Mouse (Mus musculus) limb, embryonic 12.5 days (tissue): ENCODE measurements around the gene Gm13691. TPM values are rescaled to one million over a fixed set of nuclear protein-coding genes. Genes with fewer than 3 reads are reported as not detected.
"Not testable (repeated sequence)": the region's sequence is repeated elsewhere in the genome, so short reads cannot be mapped to it uniquely, and the experiment has no call there.

Experiments used
- ATAC-seq: fragments of 200-750 bp; cut with Nextera tagmentation; 2 replicates; pipeline ENCODE4 v1.8.0; 2017; ENCODE audit warnings: low read depth, moderate TSS enrichment; ENCODE audit not compliant: insufficient number of reproducible peaks, insufficient read depth, low FRiP score, low TSS enrichment
- H3K27ac ChIP-seq: fragments of 300-500 bp; sonication (generic); 2 replicates; pipeline ENCODE4 v1.5.1; 2016; ENCODE audit warnings: mild to moderate bottlenecking, moderate library complexity
- H3K27me3 ChIP-seq: fragments of 300-500 bp; sonication (generic); 2 replicates; pipeline ENCODE4 v1.6.1; 2016; ENCODE audit warnings: mild to moderate bottlenecking, moderate library complexity
- H3K36me3 ChIP-seq: fragments of 300-500 bp; sonication (generic); 2 replicates; pipeline ENCODE4 v1.6.1; 2016; ENCODE audit warnings: mild to moderate bottlenecking, moderate library complexity
- H3K4me1 ChIP-seq: fragments of 300-500 bp; sonication (generic); replicated peaks from 2 replicates; pipeline ENCODE4 v1.6.1; 2016
- H3K4me2 ChIP-seq: fragments of 300-500 bp; sonication (generic); 2 replicates; pipeline ENCODE4 v1.6.1; 2016; ENCODE audit warnings: mild to moderate bottlenecking, moderate library complexity
- H3K4me3 ChIP-seq: fragments of 300-500 bp; sonication (generic); replicated peaks from 2 replicates; pipeline ENCODE4 v1.5.1; 2016; ENCODE audit warnings: mild to moderate bottlenecking
- H3K9ac ChIP-seq: fragments of 300-500 bp; sonication (generic); replicated peaks from 2 replicates; pipeline ENCODE4 v1.6.1; 2016; ENCODE audit warnings: mild to moderate bottlenecking, moderate library complexity
- H3K9me3 ChIP-seq: fragments of 300-500 bp; sonication (generic); 2 replicates; pipeline ENCODE4 v1.6.1; 2016; ENCODE audit warnings: mild to moderate bottlenecking, moderate library complexity
- WGBS: fragments of 180-500 bp; shearing (Covaris S2); methylation state at CpG from one replicate; pipeline ENCODE4 v1.1.7; 2016; 5-methylcytosine and 5-hydroxymethylcytosine counted together
- polyA plus RNA-seq: library from polyadenylated mRNA; unstranded; fragments of >200 nt; fragmentation: Nextera tagmentation; extraction: Ambion mirVana; gene quantifications from 2 replicates; pipeline ENCODE4 v1.2.1, GENCODE M21; 2016

Gm13691 gene
- polyA plus RNA-seq, 1 experiment from 2014 or later: not detected

DNA sequence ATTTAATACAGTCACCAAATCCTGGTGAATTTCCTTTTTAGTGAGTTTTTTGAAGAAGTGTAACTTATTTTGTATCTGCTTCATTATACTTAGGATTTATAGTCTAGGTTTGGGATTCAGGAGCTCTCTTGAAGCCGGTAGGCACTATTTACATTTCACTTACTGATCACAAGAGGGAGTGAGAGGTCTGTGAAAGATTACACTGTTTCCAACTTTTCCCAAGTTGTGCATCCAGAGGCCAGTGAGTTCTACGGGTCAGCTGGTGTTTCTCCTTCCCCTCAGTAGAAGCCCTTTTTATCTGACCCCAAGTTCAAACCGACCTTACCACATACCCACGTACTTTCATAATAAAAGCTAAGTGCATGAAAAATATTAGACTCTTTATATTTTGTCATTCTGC, 47.0 kb downstream of the Gm13691 start:
- H3K27me3 ChIP-seq: no peaks in the 10 kb centered on the region
- no peaks in the 10 kb centered on the region for H3K9me3 ChIP-seq
- no peak for ATAC-seq
- H3K4me2 ChIP-seq: no peak overlapping the region
- no peaks in the 10 kb centered on the region for H3K36me3 ChIP-seq
- no peak overlapping the region for H3K27ac ChIP-seq
- no peaks in the 10 kb centered on the region; the same call in 1 of the 2 replicates for H3K4me1 ChIP-seq
- 32% methylated on average over 4 of the region's 4 CpGs for WGBS
- H3K4me3 ChIP-seq: no peak overlapping the region
- no peak overlapping the region for H3K9ac ChIP-seq

- H3K9me3 ChIP-seq: not testable (repeated sequence)
- 69% methylated on average over 1 of the region's 1 CpGs for WGBS
These were observed 47.6 kb downstream of the Gm13691 start for GRCm38 (mm10) chr2:84037943-84038342.

GRCm38 (mm10) chr2:84039277-84039676, 48.9 kb downstream of the Gm13691 start:
- no peak overlapping the region for H3K4me3 ChIP-seq
- H3K9ac ChIP-seq: no peak overlapping the region
- whole genome bisulfite sequencing: 65% methylated on average over 6 of the region's 6 CpGs
- no peaks in the 10 kb centered on the region; the same call in 1 of the 2 replicates for H3K4me1 ChIP-seq
- no peak for ATAC-seq
- H3K27ac ChIP-seq: no peak overlapping the region
- no peaks in the 10 kb centered on the region for H3K9me3 ChIP-seq
- H3K36me3 ChIP-seq: no peaks in the 10 kb centered on the region
- no peak overlapping the region for H3K4me2 ChIP-seq
- H3K27me3 ChIP-seq: no peaks in the 10 kb centered on the region

More at GRCm38 (mm10) chr2:84037943-84038342, 47.6 kb downstream of the Gm13691 start:
- ATAC-seq, H3K9ac ChIP-seq, H3K4me1 ChIP-seq, H3K27ac ChIP-seq, H3K27me3 ChIP-seq, H3K4me3 ChIP-seq, H3K36me3 ChIP-seq, H3K4me2 ChIP-seq: not testable (repeated sequence)

Other genes starting within 250 kb of the Gm13691 start
- 18.3 TPM in 2 replicates for gene Fam171b, start 177.9 kb upstream of the Gm13691 start, polyA plus RNA-seq
- not detected in 2 replicates for gene Zswim2, start 49.3 kb upstream of the Gm13691 start, polyA plus RNA-seq
- gene Gm13698, start 34.9 kb upstream of the Gm13691 start, polyA plus RNA-seq: not detected in 2 replicates
- gene Gm13693, start 29.1 kb upstream of the Gm13691 start, polyA plus RNA-seq: not detected in 2 replicates
- gene Gm13695, start 23.2 kb upstream of the Gm13691 start, polyA plus RNA-seq: not detected in 2 replicates
- not detected in 2 replicates for gene Gm13696, start 17.4 kb upstream of the Gm13691 start, polyA plus RNA-seq
- not detected in 2 replicates for gene Gm13694, start 11.6 kb upstream of the Gm13691 start, polyA plus RNA-seq
- gene Gm13697, start 5.8 kb upstream of the Gm13691 start, polyA plus RNA-seq: not detected in 2 replicates